Mouse (Mus musculus): ENCODE results near the gene Hmgn3. TPM values are rescaled to one million over a fixed set of nuclear protein-coding genes. Genes with fewer than 3 reads are reported as not detected.

Hmgn3 gene
- polyA plus RNA-seq, 1 experiment = 1.0 TPM

- H3K27ac ChIP-seq (ENCODE audit: insufficient read depth, low read depth, low read length) = no peak overlapping the region
- 88% methylated on average over 12 of the region's 12 CpGs for WGBS
- TF ChIP-seq POLR2A (IDR thresholded peaks at IDR 0.05; ENCODE audit: low read depth, low read length) (no peak), CTCF (IDR thresholded peaks at IDR 0.05; ENCODE audit: extremely low read depth, insufficient read length, insufficient replicate concordance, low read depth, low read length) (no peak)
- H3K36me3 ChIP-seq (ENCODE audit: control insufficient read depth, insufficient read depth, low read length) = no peaks in the 10 kb centered on the region
- no peaks in the 10 kb centered on the region for H3K4me1 ChIP-seq (ENCODE audit: control insufficient read depth, insufficient read depth, insufficient read length, low read length)
- no peak overlapping the region for H3K4me3 ChIP-seq (ENCODE audit: low read depth, low read length)
- H3K27me3 ChIP-seq (ENCODE audit: control insufficient read depth, insufficient read depth, low read length) = no peaks in the 10 kb centered on the region
Measured at GRCm38 (mm10) chr9:83098652-83099307, 47.7 kb downstream of the Hmgn3 start.

GRCm38 (mm10) chr9:83097816-83098215 lies 48.7 kb downstream of the Hmgn3 start:
- Histone ChIP-seq H3K27me3 (ENCODE audit: control insufficient read depth, insufficient read depth, low read length) (no peaks in the 10 kb centered on the region), H3K36me3 (ENCODE audit: control insufficient read depth, insufficient read depth, low read length) (no peaks in the 10 kb centered on the region), H3K4me1 (ENCODE audit: control insufficient read depth, insufficient read depth, insufficient read length, low read length) (no peaks in the 10 kb centered on the region), H3K4me3 (ENCODE audit: low read depth, low read length) (no peak overlapping the region), H3K27ac (ENCODE audit: insufficient read depth, low read depth, low read length) (no peak overlapping the region)
- no peak for TF ChIP-seq CTCF (IDR thresholded peaks at IDR 0.05; ENCODE audit: extremely low read depth, insufficient read length, insufficient replicate concordance, low read depth, low read length)
- no peak for TF ChIP-seq POLR2A (IDR thresholded peaks at IDR 0.05; ENCODE audit: low read depth, low read length)
- 80% methylated on average over 8 of the region's 8 CpGs for WGBS

- WGBS = 57% methylated on average over 3 of the region's 3 CpGs
- TF ChIP-seq POLR2A (IDR thresholded peaks at IDR 0.05; ENCODE audit: low read depth, low read length) (no peak), CTCF (IDR thresholded peaks at IDR 0.05; ENCODE audit: extremely low read depth, insufficient read length, insufficient replicate concordance, low read depth, low read length) (no peak)
Measured at GRCm38 (mm10) chr9:83094649-83095336, 51.7 kb downstream of the Hmgn3 start.

GRCm38 (mm10) chr9:83083790-83084469 lies 62.6 kb downstream of the Hmgn3 start:
- no peak for TF ChIP-seq POLR2A (IDR thresholded peaks at IDR 0.05; ENCODE audit: low read depth, low read length)
- no peak for TF ChIP-seq CTCF (IDR thresholded peaks at IDR 0.05; ENCODE audit: extremely low read depth, insufficient read length, insufficient replicate concordance, low read depth, low read length)
- H3K27me3 ChIP-seq (ENCODE audit: control insufficient read depth, insufficient read depth, low read length) = no peaks in the 10 kb centered on the region
- H3K36me3 ChIP-seq (ENCODE audit: control insufficient read depth, insufficient read depth, low read length) = no peaks in the 10 kb centered on the region
- no peak overlapping the region for H3K27ac ChIP-seq (ENCODE audit: insufficient read depth, low read depth, low read length)
- no peak overlapping the region for H3K4me3 ChIP-seq (ENCODE audit: low read depth, low read length)
- 57% methylated on average over 7 of the region's 7 CpGs for WGBS
- H3K4me1 ChIP-seq (ENCODE audit: control insufficient read depth, insufficient read depth, insufficient read length, low read length) = no peaks in the 10 kb centered on the region

More at GRCm38 (mm10) chr9:83094649-83095336, 51.7 kb downstream of the Hmgn3 start:
- Histone ChIP-seq H3K4me1 (ENCODE audit: control insufficient read depth, insufficient read depth, insufficient read length, low read length) (no peaks in the 10 kb centered on the region), H3K4me3 (ENCODE audit: low read depth, low read length) (no peak overlapping the region), H3K27me3 (ENCODE audit: control insufficient read depth, insufficient read depth, low read length) (no peaks in the 10 kb centered on the region), H3K36me3 (ENCODE audit: control insufficient read depth, insufficient read depth, low read length) (no peaks in the 10 kb centered on the region), H3K27ac (ENCODE audit: insufficient read depth, low read depth, low read length) (no peak overlapping the region)

- Histone ChIP-seq H3K4me3 (ENCODE audit: low read depth, low read length) (no peak overlapping the region), H3K27me3 (ENCODE audit: control insufficient read depth, insufficient read depth, low read length) (no peaks in the 10 kb centered on the region), H3K27ac (ENCODE audit: insufficient read depth, low read depth, low read length) (no peak overlapping the region), H3K36me3 (ENCODE audit: control insufficient read depth, insufficient read depth, low read length) (no peaks in the 10 kb centered on the region), H3K4me1 (ENCODE audit: control insufficient read depth, insufficient read depth, insufficient read length, low read length) (no peaks in the 10 kb centered on the region)
- 81% methylated on average over 5 of the region's 5 CpGs for whole genome bisulfite sequencing
- TF ChIP-seq POLR2A (IDR thresholded peaks at IDR 0.05; ENCODE audit: low read depth, low read length) = no peak
Measured at GRCm38 (mm10) chr9:83083091-83083490, 63.4 kb downstream of the Hmgn3 start.

GRCm38 (mm10) chr9:83082296-83082695 lies 64.2 kb downstream of the Hmgn3 start:
- no peaks in the 10 kb centered on the region for H3K27me3 ChIP-seq (ENCODE audit: control insufficient read depth, insufficient read depth, low read length)
- H3K4me3 ChIP-seq (ENCODE audit: low read depth, low read length) = no peak overlapping the region
- TF ChIP-seq CTCF (IDR thresholded peaks at IDR 0.05; ENCODE audit: extremely low read depth, insufficient read length, insufficient replicate concordance, low read depth, low read length) = no peak
- no peak for TF ChIP-seq POLR2A (IDR thresholded peaks at IDR 0.05; ENCODE audit: low read depth, low read length)
- H3K27ac ChIP-seq (ENCODE audit: insufficient read depth, low read depth, low read length) = no peak overlapping the region
- 83% methylated on average over 6 of the region's 6 CpGs for WGBS
- no peaks in the 10 kb centered on the region for H3K36me3 ChIP-seq (ENCODE audit: control insufficient read depth, insufficient read depth, low read length)
- H3K4me1 ChIP-seq (ENCODE audit: control insufficient read depth, insufficient read depth, insufficient read length, low read length) = no peaks in the 10 kb centered on the region

- no peaks in the 10 kb centered on the region for H3K4me1 ChIP-seq (ENCODE audit: control insufficient read depth, insufficient read depth, insufficient read length, low read length)
- no peak for TF ChIP-seq POLR2A (IDR thresholded peaks at IDR 0.05; ENCODE audit: low read depth, low read length)
- TF ChIP-seq CTCF (IDR thresholded peaks at IDR 0.05; ENCODE audit: extremely low read depth, insufficient read length, insufficient replicate concordance, low read depth, low read length) = no peak
- WGBS = 94% methylated on average over 3 of the region's 3 CpGs
- H3K27me3 ChIP-seq (ENCODE audit: control insufficient read depth, insufficient read depth, low read length) = no peaks in the 10 kb centered on the region
- H3K27ac ChIP-seq (ENCODE audit: insufficient read depth, low read depth, low read length) = no peak overlapping the region
- no peak overlapping the region for H3K4me3 ChIP-seq (ENCODE audit: low read depth, low read length)
- H3K36me3 ChIP-seq (ENCODE audit: control insufficient read depth, insufficient read depth, low read length) = no peaks in the 10 kb centered on the region
Measured at GRCm38 (mm10) chr9:83079724-83080123, 66.8 kb downstream of the Hmgn3 start.
